Mouse (Mus musculus) liver, adult 2 months (tissue): Measurements from ENCODE around the gene Lrrc1.

Source experiments
- CTCF ChIP-seq: fragments of 200-500 bp; IDR thresholded peaks from 2 replicates; pipeline ENCODE4 v1.5.1; 2011; ENCODE audit warnings: low read depth, low read length, control low read depth
- POLR2A ChIP-seq: fragments of 200-500 bp; IDR thresholded peaks from 2 replicates; pipeline ENCODE4 v1.6.1; 2011; ENCODE audit warnings: low read length, control low read depth; ENCODE audit not compliant: insufficient read depth; ENCODE audit errors: extremely low read depth

DNA sequence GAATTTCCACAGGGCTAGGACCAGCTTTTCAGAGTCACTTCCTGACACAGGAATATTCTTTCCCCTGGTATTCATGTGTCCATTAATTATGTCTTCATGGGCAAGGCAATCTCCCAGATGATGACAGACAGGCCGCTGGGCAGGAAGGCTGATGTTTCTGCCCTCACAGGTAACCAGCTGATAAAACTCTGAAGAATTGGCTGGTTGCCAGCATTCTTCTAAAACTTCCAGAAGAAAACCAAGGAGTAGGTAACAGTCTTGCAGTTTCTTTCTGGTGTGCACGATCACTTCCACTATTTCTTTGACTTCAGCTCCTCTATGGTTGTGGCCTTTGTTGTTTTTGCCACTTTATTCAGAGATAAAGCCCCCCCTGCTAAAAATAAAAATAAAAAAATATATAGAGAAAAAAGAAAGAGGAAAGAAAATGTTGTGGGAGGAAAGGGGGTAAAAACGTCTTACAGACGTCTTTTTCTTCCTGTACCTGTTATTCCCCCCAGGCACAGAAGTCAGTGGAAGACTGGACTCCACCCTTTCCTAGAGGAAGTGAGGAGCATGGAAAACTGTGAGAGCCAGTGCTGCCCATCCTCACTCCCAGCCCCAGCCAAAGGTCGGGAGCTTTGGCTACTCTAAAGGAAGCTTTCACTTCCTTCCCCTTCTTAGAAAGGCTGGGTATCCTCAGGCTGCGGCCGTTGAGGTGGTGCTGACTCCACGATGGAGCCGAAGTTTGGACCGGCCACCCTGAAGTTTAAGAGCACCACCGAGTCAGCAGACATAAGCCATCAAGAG lies 115.2 kb downstream of the Lrrc1 start:
- TF ChIP-seq CTCF (no peak), POLR2A (no peak)
